Mouse (Mus musculus) CH12.LX (cell line): ENCODE data around the gene Nudt19. TPM values are rescaled to one million over a fixed set of nuclear protein-coding genes. Genes with fewer than 3 reads are reported as not detected.

Experiments used
- DNase-seq: peaks from one replicate; pipeline ENCODE4 v3.0.0-alpha.2; 2013; ENCODE audit errors: extremely low read depth
- H3K27ac ChIP-seq: 2 replicates; pipeline ENCODE4 v1.5.1; 2012; ENCODE audit warnings: low read depth, mild to moderate bottlenecking, control low read depth, moderate library complexity; ENCODE audit not compliant: insufficient read depth
- H3K27me3 ChIP-seq: replicated peaks from 2 replicates; pipeline ENCODE3; 2012; ENCODE audit warnings: inconsistent platforms
- H3K36me3 ChIP-seq, 2 experiments: replicated peaks in 1 of 2; 2 replicates each; pipeline versions ENCODE3 to v1.6.1; 2012; ENCODE audit warnings: inconsistent platforms in 1 of 2, low read length in 1 of 2, mild to moderate bottlenecking in 1 of 2, mixed read lengths in 1 of 2, moderate library complexity in 1 of 2; ENCODE audit not compliant: control insufficient read depth in 1 of 2, insufficient read depth in 1 of 2
- H3K4me1 ChIP-seq, 2 experiments: 2 replicates each; pipeline ENCODE4 v1.6.1; 2012; ENCODE audit warnings: inconsistent platforms in 1 of 2, moderate library complexity in 1 of 2; ENCODE audit not compliant: insufficient read depth in 2 of 2, control insufficient read depth in 1 of 2
- H3K4me2 ChIP-seq: 2 replicates; pipeline ENCODE4 v1.6.1; 2012; ENCODE audit warnings: low read depth, mild to moderate bottlenecking, control low read depth; ENCODE audit not compliant: poor library complexity, insufficient read depth, severe bottlenecking
- H3K4me3 ChIP-seq, 3 experiments: fragments of 150-350 bp in 1 of 3; sonication (generic) in 1 of 3; replicated peaks in 1 of 3; 2 replicates each; pipeline versions ENCODE3 to v1.5.1; 2011 to 2012; ENCODE audit warnings: low read depth in 2 of 3, low read length in 2 of 3, mild to moderate bottlenecking in 2 of 3, moderate library complexity in 2 of 3, control low read depth in 1 of 3, improper control_type of control experiment in 1 of 3, inconsistent platforms in 1 of 3, mixed read lengths in 1 of 3; ENCODE audit not compliant: poor library complexity in 1 of 3
- H3K79me2 ChIP-seq: replicated peaks from 2 replicates; pipeline ENCODE4 v1.6.1; 2012; ENCODE audit warnings: mild to moderate bottlenecking, moderate library complexity; ENCODE audit not compliant: control insufficient read depth, poor library complexity, insufficient read depth, severe bottlenecking; ENCODE audit errors: extremely low read depth
- H3K9ac ChIP-seq: 2 replicates; pipeline ENCODE4 v1.6.1; 2012; ENCODE audit warnings: low read depth, mild to moderate bottlenecking, control low read depth, moderate library complexity; ENCODE audit not compliant: insufficient read depth
- H3K9me3 ChIP-seq: replicated peaks from 2 replicates; pipeline ENCODE3; 2012; ENCODE audit warnings: low read length, inconsistent platforms, mixed read lengths
- BHLHE40 ChIP-seq: IDR thresholded peaks from 2 replicates; pipeline ENCODE4 v1.6.1; 2011; ENCODE audit warnings: mild to moderate bottlenecking, low read depth, low read length, improper control_type of control experiment
- CHD1 ChIP-seq: IDR thresholded peaks from 2 replicates; pipeline ENCODE4 v1.6.1; 2012; ENCODE audit warnings: low read depth, low read length, improper control_type of control experiment, inconsistent platforms
- CHD2 ChIP-seq: IDR thresholded peaks from 2 replicates; pipeline ENCODE4 v1.6.1; 2011; ENCODE audit warnings: low read length, improper control_type of control experiment
- CTCF ChIP-seq, 2 experiments: IDR thresholded peaks in 1 of 2; conservative IDR thresholded peaks in 1 of 2; 2 replicates each; pipeline ENCODE4 v1.5.1; 2011 to 2012; ENCODE audit warnings: low read depth in 2 of 2, low read length in 2 of 2, improper control_type of control experiment in 1 of 2, inconsistent platforms in 1 of 2, mild to moderate bottlenecking in 1 of 2, moderate library complexity in 1 of 2
- E2F4 ChIP-seq: IDR thresholded peaks from 2 replicates; pipeline ENCODE4 v1.6.1; 2011; ENCODE audit warnings: low read depth, low read length, improper control_type of control experiment; ENCODE audit not compliant: insufficient replicate concordance
- ELF1 ChIP-seq: IDR thresholded peaks from 2 replicates; pipeline ENCODE4 v1.6.1; 2014; ENCODE audit warnings: low read depth, mild to moderate bottlenecking, inconsistent platforms, low read length, improper control_type of control experiment
- EP300 ChIP-seq: IDR thresholded peaks from 2 replicates; pipeline ENCODE4 v1.6.1; 2011; ENCODE audit warnings: low read length, improper control_type of control experiment
- ETS1 ChIP-seq: conservative IDR thresholded peaks from 2 replicates; pipeline ENCODE4 v1.6.1; 2012; ENCODE audit warnings: low read depth, mild to moderate bottlenecking, inconsistent platforms, low read length, improper control_type of control experiment, moderate library complexity
- GABPA ChIP-seq: IDR thresholded peaks from 2 replicates; pipeline ENCODE4 v1.6.1; 2012; ENCODE audit warnings: low read depth, low read length, improper control_type of control experiment, inconsistent platforms; ENCODE audit not compliant: insufficient replicate concordance
- HCFC1 ChIP-seq: IDR thresholded peaks from 2 replicates; pipeline ENCODE4 v1.6.1; 2012; ENCODE audit warnings: low read depth, mild to moderate bottlenecking, inconsistent platforms, low read length, improper control_type of control experiment
- KAT2A ChIP-seq: IDR thresholded peaks from 2 replicates; pipeline ENCODE4 v1.6.1; 2012; ENCODE audit warnings: low read length, improper control_type of control experiment, inconsistent platforms; ENCODE audit not compliant: insufficient replicate concordance
- MAX ChIP-seq: IDR thresholded peaks from 2 replicates; pipeline ENCODE4 v1.6.1; 2011; ENCODE audit warnings: low read length, improper control_type of control experiment
- MAZ ChIP-seq: IDR thresholded peaks from 2 replicates; pipeline ENCODE4 v1.6.1; 2012; ENCODE audit warnings: low read depth, mild to moderate bottlenecking, inconsistent platforms, low read length, improper control_type of control experiment, moderate library complexity
- MXI1 ChIP-seq: IDR thresholded peaks from 2 replicates; pipeline ENCODE4 v1.6.1; 2011; ENCODE audit warnings: mild to moderate bottlenecking, low read depth, low read length, improper control_type of control experiment
- MYC ChIP-seq: IDR thresholded peaks from 2 replicates; pipeline ENCODE4 v1.6.1; 2011; ENCODE audit warnings: low read depth, mild to moderate bottlenecking, improper control_type of control experiment, low read length
- NRF1 ChIP-seq: IDR thresholded peaks from 2 replicates; pipeline ENCODE4 v1.6.1; 2014; ENCODE audit warnings: low read depth, mild to moderate bottlenecking, inconsistent platforms, low read length, improper control_type of control experiment, moderate library complexity
- POLR2A ChIP-seq: IDR thresholded peaks from 2 replicates; pipeline ENCODE4 v1.6.1; 2011; ENCODE audit warnings: low read depth, mild to moderate bottlenecking, improper control_type of control experiment, low read length
- SIN3A ChIP-seq: IDR thresholded peaks from 2 replicates; pipeline ENCODE4 v1.6.1; 2012; ENCODE audit warnings: low read length, improper control_type of control experiment, inconsistent platforms
- SMC3 ChIP-seq: IDR thresholded peaks from 2 replicates; pipeline ENCODE4 v1.6.1; 2011; ENCODE audit warnings: low read depth, low read length, improper control_type of control experiment
- TBP ChIP-seq: conservative IDR thresholded peaks from 2 replicates; pipeline ENCODE4 v1.6.1; 2011; ENCODE audit warnings: low read depth, low read length, improper control_type of control experiment
- UBTF ChIP-seq: IDR thresholded peaks from 2 replicates; pipeline ENCODE4 v1.6.1; 2012; ENCODE audit warnings: low read depth, mild to moderate bottlenecking, inconsistent platforms, low read length, improper control_type of control experiment, moderate library complexity
- USF1 ChIP-seq: IDR thresholded peaks from 2 replicates; pipeline ENCODE4 v1.6.1; 2014; ENCODE audit warnings: low read depth, mild to moderate bottlenecking, inconsistent platforms, low read length, improper control_type of control experiment
- ZC3H11A ChIP-seq: IDR thresholded peaks from 2 replicates; pipeline ENCODE4 v1.6.1; 2012; ENCODE audit warnings: low read depth, mild to moderate bottlenecking, inconsistent platforms, low read length, improper control_type of control experiment
- ZMIZ1 ChIP-seq: IDR thresholded peaks from 2 replicates; pipeline ENCODE4 v1.6.1; 2012; ENCODE audit warnings: low read depth, mild to moderate bottlenecking, inconsistent platforms, low read length, improper control_type of control experiment
- ZNF384 ChIP-seq: IDR thresholded peaks from 2 replicates; pipeline ENCODE4 v1.6.1; 2012; ENCODE audit warnings: low read depth, low read length, improper control_type of control experiment, inconsistent platforms
- dilution Hi-C: fragments of 300-500 bp; cut with MboI; formaldehyde crosslinking; loops from 2 replicates; pipeline ENCODE4 v1.14.3; 2020; ENCODE audit warnings: low sequenced_read_pairs; ENCODE audit not compliant: extremely low pct_unique_long_range_greater_than_20kb, extremely low pct_ligation_motif_present
- in situ Hi-C: fragments of 300-500 bp; cut with MboI; formaldehyde crosslinking; loops from 3 replicates; pipeline ENCODE4 v1.14.3; 2019; ENCODE audit warnings: low sequenced_read_pairs, low pct_ligation_motif_present, low pct_unique_long_range_greater_than_20kb, mixed read lengths
- polyA plus RNA-seq: library from polyadenylated mRNA; unstranded; fragments of >175 nt; gene quantifications from 2 replicates; pipeline ENCODE4 v1.2.1, GENCODE M21; 2012; ENCODE audit warnings: low read depth; ENCODE audit not compliant: insufficient read length
- total RNA-seq, 2 experiments: library from RNA; depleted of rRNA; stranded (reverse); fragments of 300-350 nt in 1 of 2; fragments of >200 nt in 1 of 2; gene quantifications; 2 replicates each; pipeline ENCODE4 v1.2.3; 2012 to 2014

The Nudt19 gene
- total and polyA plus RNA-seq, 3 experiments: 29.8 to 130 (median 58.0) TPM

- Histone ChIP-seq H3K4me1 (peaks cover 0 to 14% of the 10 kb centered on the region in 2 experiments; a peak in 3 of 4 replicates), H3K36me3 (peaks cover 0 to 4% of the 10 kb centered on the region in 2 experiments), H3K9ac (no peak overlapping the region), H3K27me3 (peaks cover 14% of the 10 kb centered on the region), H3K9me3 (no peaks in the 10 kb centered on the region), H3K4me2 (no peak overlapping the region), H3K4me3 (no peak overlapping the region), H3K27ac (no peak overlapping the region), H3K79me2 (no peaks in the 10 kb centered on the region)
- dilution Hi-C loops (no loop called here), in situ Hi-C loops (loop anchor here (25.0 kb wide), 1 partner anchor 170 kb away; the partner anchor contains the start of genes Cep89 and Faap24)
- TF ChIP-seq MYC (no peak), BHLHE40 (no peak), ETS1 (no peak), SIN3A (no peak), MXI1 (no peak), TBP (no peak), ZC3H11A (no peak), E2F4 (no peak), CHD1 (no peak), POLR2A (no peak), CTCF (conservative IDR thresholded peaks at IDR 0.05 in 1 of 2, IDR thresholded peaks at IDR 0.05 in 1 of 2; ENCODE audit: low read depth in 2 of 2, low read length in 2 of 2) (no peak), GABPA (no peak), EP300 (no peak), KAT2A (no peak), MAX (no peak)
- no peak for DNase-seq
Observed at GRCm38 (mm10) chr7:35557577-35557976, 1.5 kb upstream of the Nudt19 start.

- Histone ChIP-seq H3K27ac (no peak overlapping the region), H3K4me2 (no peak overlapping the region)
Observed at GRCm38 (mm10) chr7:35556905-35557304, 801 bp upstream of the Nudt19 start.

More at GRCm38 (mm10) chr7:35556905-35557304, 801 bp upstream of the Nudt19 start:
- H3K4me3 ChIP-seq: no peak overlapping the region
- dilution Hi-C loops: no loop called here
- TF ChIP-seq SMC3: no peak
- TF ChIP-seq ZMIZ1: no peak
- no peak for TF ChIP-seq HCFC1
- TF ChIP-seq ELF1: no peak
- no peak for TF ChIP-seq CHD2
- no peak for TF ChIP-seq MAZ
- TF ChIP-seq NRF1: no peak
- TF ChIP-seq ZNF384: no peak
- no peak for TF ChIP-seq ETS1
- TF ChIP-seq CTCF (conservative IDR thresholded peaks at IDR 0.05 in 1 of 2, IDR thresholded peaks at IDR 0.05 in 1 of 2; ENCODE audit: low read depth in 2 of 2, low read length in 2 of 2): no peak
- no peak for TF ChIP-seq USF1
- TF ChIP-seq UBTF: no peak
- in situ Hi-C loops: loop anchor here (25.0 kb wide), 1 partner anchor 170 kb away; the partner anchor contains the start of genes Cep89 and Faap24
- H3K9ac ChIP-seq: no peak overlapping the region
- DNase-seq: no peak
- peaks cover 0 to 7% of the 10 kb centered on the region in 2 experiments for H3K36me3 ChIP-seq
- peaks cover 0 to 14% of the 10 kb centered on the region in 2 experiments; a peak in 3 of 4 replicates for H3K4me1 ChIP-seq
- peaks cover 11% of the 10 kb centered on the region for H3K27me3 ChIP-seq
- no peaks in the 10 kb centered on the region for H3K9me3 ChIP-seq
- H3K79me2 ChIP-seq: no peaks in the 10 kb centered on the region
